Mouse (Mus musculus) spleen, adult 10 weeks (tissue): ENCODE measurements around the gene Irs1. TPM values are rescaled to one million over a fixed set of nuclear protein-coding genes. Genes with fewer than 3 reads are reported as not detected.

Experiments
- polyA plus RNA-seq: library from polyadenylated mRNA; stranded (reverse); fragments of 350-450 nt; fragmentation: Illumina TruSeq; extraction: RNeasy Lipid Tissue Mini Kit (QIAGEN cat#74804); gene quantifications from one replicate; pipeline ENCODE4 v1.2.3, GENCODE M21; 2015; ENCODE audit warnings: low replicate concordance; ENCODE audit not compliant: insufficient read depth

The Irs1 gene
- 3.3 TPM for polyA plus RNA-seq

DNA sequence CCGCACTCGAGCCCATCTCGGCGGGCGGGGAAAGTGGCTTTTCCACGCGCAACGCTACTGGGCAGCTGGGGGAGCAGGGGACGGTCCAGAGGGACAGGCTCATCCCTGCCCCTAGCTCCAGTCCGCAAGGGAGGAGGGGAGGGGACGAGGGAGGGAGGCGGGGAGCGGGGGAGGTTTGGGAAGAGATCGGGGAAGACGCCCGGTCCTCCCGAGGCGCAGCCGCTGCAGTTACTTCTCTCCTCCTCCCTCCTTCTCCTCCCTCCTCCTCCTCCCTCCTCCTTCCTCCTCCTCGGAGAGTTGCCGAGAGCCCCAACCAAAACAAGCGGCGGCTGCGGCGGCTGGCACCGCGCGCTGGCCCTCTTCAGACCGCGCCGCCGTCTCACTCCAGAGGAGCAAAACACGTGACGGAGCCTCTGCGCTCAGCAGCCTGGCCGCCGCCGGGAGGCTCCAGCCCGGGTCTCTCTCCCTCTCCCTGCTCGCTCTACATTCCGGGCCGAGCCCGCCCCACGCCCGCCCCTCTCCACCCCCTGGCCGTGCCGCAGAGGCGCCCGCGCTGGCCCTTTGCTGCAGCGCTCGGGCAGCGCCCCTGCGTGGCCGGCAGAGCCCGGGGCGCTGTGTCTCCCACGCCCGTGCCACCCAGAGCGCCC lies at the start of gene Irs1:
TSS of gene Irs1 (minus strand) at position 266 of the 647 bp plus-strand sequence.

DNA sequence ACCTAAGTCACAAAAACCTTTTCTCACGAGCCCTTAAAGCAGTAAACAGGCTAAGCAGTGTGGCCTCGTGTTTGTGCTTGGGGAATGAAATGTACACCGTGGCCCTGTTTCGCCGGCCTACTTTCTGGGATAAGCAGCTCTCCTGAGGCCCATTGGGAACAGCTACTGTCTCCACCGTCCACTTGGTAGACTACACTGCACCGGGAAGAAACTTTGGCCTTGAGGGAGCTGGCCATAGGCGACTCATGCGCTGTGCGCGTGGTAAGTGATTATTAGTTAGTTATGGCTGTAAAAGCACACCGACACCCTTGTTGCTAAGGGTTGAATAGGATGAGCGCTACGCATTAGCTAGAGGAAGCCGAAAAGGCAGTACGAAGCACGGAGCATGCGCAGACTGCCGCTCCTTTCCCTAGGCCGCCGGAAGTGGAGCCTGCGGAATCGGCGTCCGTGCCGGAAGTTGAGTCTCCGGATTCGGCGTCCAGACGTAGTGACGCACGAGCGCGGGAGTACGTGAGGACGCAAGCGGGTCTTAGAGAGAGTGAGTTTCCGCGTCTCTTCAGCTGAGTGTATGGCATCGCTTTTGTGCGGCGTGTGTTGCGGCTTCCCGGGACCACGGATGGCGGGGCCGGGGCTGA lies 25.0 kb upstream of the Irs1 start, which contains the start of gene Rhbdd1:
TSS of gene Rhbdd1 (plus strand) at position 342 of the 635 bp plus-strand sequence.

DNA sequence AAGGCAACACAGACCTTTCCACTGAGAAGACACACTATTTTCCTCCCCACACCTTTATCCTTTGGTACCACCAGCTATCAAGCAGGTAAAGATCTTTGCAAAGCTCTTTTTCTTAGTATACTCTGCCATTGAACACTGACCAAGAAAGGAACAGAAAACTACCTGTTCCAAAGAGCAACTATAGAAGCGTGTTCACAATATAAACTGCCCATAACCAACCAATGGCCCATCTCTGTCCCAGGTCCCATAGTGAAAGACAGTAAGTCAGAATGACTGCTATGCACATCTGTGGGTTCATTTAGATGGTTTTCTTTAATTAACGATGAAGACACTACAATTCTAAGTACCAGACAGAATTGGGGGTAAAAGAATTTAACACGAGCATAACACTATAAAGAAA lies 58.4 kb downstream of the Irs1 start, which contains the start of gene Gm9747:
TSS of gene Gm9747 (plus strand) at position 301 of the 400 bp plus-strand sequence.

Other genes with a start within 250 kb of the Irs1 start
- not detected for gene Gm9747, start 58.3 kb downstream of the Irs1 start, polyA plus RNA-seq
- 21.2 TPM for gene Rhbdd1, start 25.0 kb upstream of the Irs1 start, polyA plus RNA-seq